Mouse (Mus musculus) thymus, adult 2 months (tissue): ENCODE data around the gene Psg19.

Source experiments
- CTCF ChIP-seq: fragments of 200-500 bp; IDR thresholded peaks from 2 replicates; pipeline ENCODE4 v1.5.1; 2012; ENCODE audit warnings: mild to moderate bottlenecking, control low read depth, low read length, moderate library complexity, borderline replicate concordance; ENCODE audit not compliant: control insufficient read depth, poor library complexity, insufficient read depth; ENCODE audit errors: extremely low read depth
- POLR2A ChIP-seq: fragments of 200-500 bp; IDR thresholded peaks from 2 replicates; pipeline ENCODE4 v1.6.1; 2012; ENCODE audit warnings: mild to moderate bottlenecking, low read length, control low read depth, moderate library complexity; ENCODE audit not compliant: control insufficient read depth, poor library complexity, insufficient read depth; ENCODE audit errors: extremely low read depth

DNA sequence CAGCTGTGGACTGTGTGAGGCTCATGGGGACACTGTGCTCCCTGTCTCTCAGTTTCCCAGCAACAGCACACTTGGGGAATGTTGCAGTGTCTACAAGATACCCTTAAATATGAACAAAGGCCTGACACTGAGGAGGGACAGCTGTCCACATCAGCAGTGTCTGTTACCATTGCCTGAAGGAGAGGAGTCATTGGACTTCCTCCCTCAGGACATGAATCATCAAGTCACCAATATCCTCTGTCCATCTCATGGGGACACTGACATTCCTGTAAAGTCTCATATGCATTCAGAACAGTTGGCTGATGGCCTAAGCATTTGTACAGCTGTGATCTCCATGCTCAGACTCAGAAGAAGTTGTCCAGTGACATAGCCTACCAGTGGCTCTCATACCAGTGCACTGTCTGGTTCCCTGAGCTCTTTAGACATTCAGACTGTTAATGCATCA lies 19.0 kb downstream of the Psg19 start:
- TF ChIP-seq POLR2A (no peak), CTCF (no peak)
